Mouse (Mus musculus): ENCODE measurements around the gene Cog5.

Gene Cog5

GRCm38 (mm10) chr12:31983769-31984168 is 329.1 kb downstream of the Cog5 start:
- DNase-seq (ENCODE audit: low spot score in 2 of 2) = no peak

GRCm38 (mm10) chr12:31984206-31984605 is 329.5 kb downstream of the Cog5 start:
- no peak for DNase-seq (ENCODE audit: low spot score in 2 of 2)

- no peak for DNase-seq (ENCODE audit: low spot score in 2 of 2)
These were observed 330.0 kb downstream of the Cog5 start for GRCm38 (mm10) chr12:31984664-31985063.

- DNase-seq (ENCODE audit: low spot score in 2 of 2) = no peak
These were observed 331.1 kb downstream of the Cog5 start for GRCm38 (mm10) chr12:31985738-31986137.

- DNase-seq (ENCODE audit: low spot score in 2 of 2) = no peak
These were observed 331.8 kb downstream of the Cog5 start for GRCm38 (mm10) chr12:31986463-31986862.
